Mouse (Mus musculus): ENCODE data around the gene Vrk3. TPM values are rescaled to one million over a fixed set of nuclear protein-coding genes. Genes with fewer than 3 reads are reported as not detected.

The Vrk3 gene
- polyA plus RNA-seq, 2 experiments = 20.4 to 22.2 TPM

DNA sequence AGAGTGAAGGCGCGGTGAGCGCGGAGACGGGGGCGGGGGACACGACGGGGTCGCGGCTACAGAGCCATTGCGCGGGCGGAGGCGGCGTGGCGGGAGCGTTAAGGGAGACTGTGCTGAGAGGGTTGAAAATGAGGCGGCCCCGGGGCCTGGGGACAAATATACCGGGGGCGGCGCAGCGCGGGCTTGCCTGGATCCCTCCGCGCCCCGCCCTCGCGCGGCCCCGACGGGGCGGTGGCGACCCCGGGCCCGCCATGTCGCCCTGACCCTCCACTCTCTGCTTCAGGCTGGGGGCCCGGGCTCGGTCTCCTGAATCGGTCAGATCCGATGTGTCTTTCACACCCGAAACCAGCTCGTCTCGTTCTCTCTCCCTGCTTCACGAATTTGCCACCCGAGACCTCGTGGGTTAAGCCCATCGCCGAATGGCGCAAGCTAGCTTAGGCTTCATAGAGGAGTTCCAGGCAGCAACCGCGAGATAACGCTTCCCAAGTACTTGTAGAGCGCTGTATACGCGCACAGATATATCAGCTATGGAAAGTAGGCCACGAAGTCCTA, 68.3 kb downstream of the Vrk3 start, which contains the start of gene Atf5:
TSS of gene Atf5 (minus strand) at position 189 of the 552 bp plus-strand sequence.
- Histone ChIP-seq H3K27me3 (ENCODE audit: control insufficient read depth, insufficient read depth, low read length) (no peaks in the 10 kb centered on the region), H3K4me3 (ENCODE audit: insufficient read depth in 1 of 2, low read depth in 2 of 2, low read length in 2 of 2) (peak within 1 kb of the TSS; percentile 82 to 94), H3K4me2 (ENCODE audit: low read depth) (peak within 1 kb of the TSS; percentile 84), H3K36me3 (replicated peaks; ENCODE audit: control insufficient read depth, insufficient read depth, low read depth) (peaks cover 8% of the 10 kb centered on the region; the same call in 1 of the 2 replicates), H3K9ac (replicated peaks) (peak within 1 kb of the TSS; percentile 96), H3K27ac (peak within 1 kb of the TSS; percentile 94), H3K9me3 (ENCODE audit: control insufficient read depth, low read length) (no peaks in the 10 kb centered on the region), H3K4me1 (replicated peaks; ENCODE audit: control insufficient read depth in 2 of 2, insufficient read depth in 2 of 2, low read length in 1 of 2) (peaks cover 36 to 49% of the 10 kb centered on the region in 2 experiments)
- TF ChIP-seq CTCF (IDR thresholded peaks at IDR 0.05; ENCODE audit: low read depth) (no peak), EP300 (IDR thresholded peaks at IDR 0.05; ENCODE audit: low read depth) (no peak)
- WGBS (ENCODE audit: insufficient replicate concordance) = under 1% methylated on average over 53 of the region's 57 CpGs
- DNase-seq (ENCODE audit: low read depth in 3 of 3, low spot score in 3 of 3) (peak; percentile 59 to 67 (median 66)), ATAC-seq (ENCODE audit: insufficient read depth) (peak; percentile 21)

DNA sequence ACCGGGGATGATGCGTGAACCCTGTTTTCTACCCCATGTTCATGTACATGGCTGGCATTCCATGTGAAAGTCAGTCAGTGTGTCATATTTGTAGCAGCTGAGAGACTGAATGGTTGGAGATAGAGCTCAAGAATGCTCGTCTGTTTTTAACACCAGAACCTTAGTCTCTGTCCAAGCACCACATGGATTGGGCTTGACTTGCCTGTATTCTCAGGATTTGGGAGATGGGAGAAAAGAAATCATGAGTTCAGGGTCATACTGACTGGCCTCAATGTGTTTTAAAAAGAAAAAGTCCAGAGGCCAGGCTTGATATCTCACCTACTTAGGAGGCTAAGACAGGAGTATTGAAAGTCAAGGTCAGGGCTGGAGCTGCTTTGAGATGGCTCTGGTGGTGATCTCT, 69.2 kb downstream of the Vrk3 start:
- peaks cover 8% of the 10 kb centered on the region; the same call in 1 of the 2 replicates for H3K36me3 ChIP-seq (replicated peaks; ENCODE audit: control insufficient read depth, insufficient read depth, low read depth)
- peak overlapping the region; percentile 82 to 94 for H3K4me3 ChIP-seq (ENCODE audit: insufficient read depth in 1 of 2, low read depth in 2 of 2, low read length in 2 of 2)
- ATAC-seq (ENCODE audit: insufficient read depth) (no peak), DNase-seq (ENCODE audit: low read depth in 3 of 3, low spot score in 3 of 3) (no peak)
- peaks cover 36 to 52% of the 10 kb centered on the region in 2 experiments for H3K4me1 ChIP-seq (replicated peaks; ENCODE audit: control insufficient read depth in 2 of 2, insufficient read depth in 2 of 2, low read length in 1 of 2)
- no peaks in the 10 kb centered on the region for H3K27me3 ChIP-seq (ENCODE audit: control insufficient read depth, insufficient read depth, low read length)
- TF ChIP-seq CTCF (IDR thresholded peaks at IDR 0.05; ENCODE audit: low read depth) = no peak
- TF ChIP-seq EP300 (IDR thresholded peaks at IDR 0.05; ENCODE audit: low read depth) = no peak
- WGBS (ENCODE audit: insufficient replicate concordance) = 24% methylated on average over 3 of the region's 3 CpGs
- H3K4me2 ChIP-seq (ENCODE audit: low read depth) = peak overlapping the region; percentile 84
- peak overlapping the region; percentile 94 for H3K27ac ChIP-seq
- no peaks in the 10 kb centered on the region for H3K9me3 ChIP-seq (ENCODE audit: control insufficient read depth, low read length)
- peak overlapping the region; percentile 96 for H3K9ac ChIP-seq (replicated peaks)

DNA sequence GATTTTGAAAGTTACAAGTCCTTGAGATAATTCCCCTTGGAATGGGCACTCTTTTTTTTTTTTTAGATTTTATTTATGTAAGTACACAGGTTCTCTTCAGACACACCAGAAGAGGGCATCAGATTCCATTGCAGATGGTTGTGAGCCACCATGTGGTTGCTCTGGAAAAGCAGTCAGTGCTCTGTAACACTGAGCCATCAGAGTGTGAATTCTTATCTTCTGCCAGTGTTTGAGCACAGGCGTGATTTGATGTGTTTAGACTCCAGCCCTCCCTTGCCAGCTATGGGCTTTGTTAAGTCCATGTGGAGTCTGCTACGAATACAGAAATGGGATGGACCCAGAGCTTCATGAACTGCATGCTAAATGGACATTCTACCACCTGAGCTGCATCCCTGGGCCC, 70.0 kb downstream of the Vrk3 start:
- DNase-seq (ENCODE audit: low read depth in 3 of 3, low spot score in 3 of 3) = no peak
- 35% methylated on average over 2 of the region's 2 CpGs for WGBS (ENCODE audit: insufficient replicate concordance)
- Histone ChIP-seq H3K27ac (no peak overlapping the region; the same call in 1 of the 2 replicates), H3K9me3 (ENCODE audit: control insufficient read depth, low read length) (no peaks in the 10 kb centered on the region), H3K4me1 (replicated peaks; ENCODE audit: control insufficient read depth in 2 of 2, insufficient read depth in 2 of 2, low read length in 1 of 2) (peaks cover 36 to 58% of the 10 kb centered on the region in 2 experiments), H3K4me3 (ENCODE audit: insufficient read depth in 1 of 2, low read depth in 2 of 2, low read length in 2 of 2) (peak overlapping the region; percentile 82 to 94), H3K9ac (replicated peaks) (no peak overlapping the region; the same call in 1 of the 2 replicates), H3K36me3 (replicated peaks; ENCODE audit: control insufficient read depth, insufficient read depth, low read depth) (peaks cover 8% of the 10 kb centered on the region; the same call in 1 of the 2 replicates), H3K27me3 (ENCODE audit: control insufficient read depth, insufficient read depth, low read length) (no peaks in the 10 kb centered on the region), H3K4me2 (ENCODE audit: low read depth) (peak overlapping the region; percentile 84)
- ATAC-seq (ENCODE audit: insufficient read depth) = no peak
- TF ChIP-seq EP300 (IDR thresholded peaks at IDR 0.05; ENCODE audit: low read depth) (no peak), CTCF (IDR thresholded peaks at IDR 0.05; ENCODE audit: low read depth) (peak; percentile 50)

DNA sequence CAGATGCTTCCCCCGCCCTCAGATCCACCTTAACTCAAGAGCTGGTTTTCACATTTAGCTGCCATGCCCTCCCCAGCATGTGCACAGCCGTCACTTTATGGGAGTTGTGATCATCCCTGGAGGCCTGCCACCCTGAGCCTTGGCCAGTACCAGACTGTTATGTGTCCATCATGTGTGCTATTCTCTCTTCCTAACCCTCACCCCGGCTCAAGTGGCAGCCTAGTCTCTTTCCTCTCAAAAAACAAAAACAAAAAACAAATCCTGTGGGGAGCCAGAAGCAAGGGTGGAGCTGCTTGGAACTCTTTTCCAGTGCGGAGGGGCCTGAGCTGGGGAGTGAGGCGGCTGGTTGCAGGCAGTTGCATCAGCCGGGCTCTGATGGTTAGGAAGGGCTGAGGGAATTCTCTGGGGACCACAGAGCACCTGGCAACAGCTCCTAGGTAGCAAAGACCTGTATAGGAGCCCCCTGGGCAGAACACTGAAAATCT, 70.6 kb downstream of the Vrk3 start:
- peak overlapping the region; percentile 84 for H3K4me2 ChIP-seq (ENCODE audit: low read depth)
- H3K9ac ChIP-seq (replicated peaks) = peak overlapping the region; percentile 55
- H3K9me3 ChIP-seq (ENCODE audit: control insufficient read depth, low read length) = no peaks in the 10 kb centered on the region
- peak overlapping the region; percentile 37 for H3K27ac ChIP-seq
- peak overlapping the region; percentile 39 to 82 for H3K4me3 ChIP-seq (ENCODE audit: insufficient read depth in 1 of 2, low read depth in 2 of 2, low read length in 2 of 2)
- WGBS (ENCODE audit: insufficient replicate concordance) = 43% methylated on average over 6 of the region's 6 CpGs
- peak in 1 of 3 experiments; percentile 22 for DNase-seq (ENCODE audit: low read depth in 3 of 3, low spot score in 3 of 3)
- TF ChIP-seq CTCF (IDR thresholded peaks at IDR 0.05; ENCODE audit: low read depth) (no peak), EP300 (IDR thresholded peaks at IDR 0.05; ENCODE audit: low read depth) (peak; percentile 42)
- peaks cover 42 to 64% of the 10 kb centered on the region in 2 experiments for H3K4me1 ChIP-seq (replicated peaks; ENCODE audit: control insufficient read depth in 2 of 2, insufficient read depth in 2 of 2, low read length in 1 of 2)
- H3K27me3 ChIP-seq (ENCODE audit: control insufficient read depth, insufficient read depth, low read length) = no peaks in the 10 kb centered on the region
- no peak for ATAC-seq (ENCODE audit: insufficient read depth)
- peaks cover 8% of the 10 kb centered on the region; the same call in 1 of the 2 replicates for H3K36me3 ChIP-seq (replicated peaks; ENCODE audit: control insufficient read depth, insufficient read depth, low read depth)

DNA sequence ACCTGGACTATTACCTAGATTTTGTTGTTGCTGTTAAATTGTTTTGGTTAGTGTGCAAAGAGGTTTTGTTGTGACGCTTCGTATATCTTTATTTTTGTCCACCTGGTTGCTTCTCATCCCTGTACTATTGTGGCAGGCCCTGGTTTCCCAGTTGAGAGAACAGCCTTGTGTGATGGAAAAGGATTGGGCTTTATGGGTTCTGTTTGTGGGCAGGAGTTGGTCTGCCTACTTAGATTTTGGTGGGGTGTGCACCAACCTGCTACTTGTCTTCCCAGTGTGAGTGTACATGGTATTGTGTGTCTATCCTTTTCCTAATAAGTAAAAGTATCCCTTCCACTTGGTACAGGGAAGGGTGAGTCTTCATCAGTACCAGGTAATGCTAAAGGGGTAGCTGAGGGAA, 71.2 kb downstream of the Vrk3 start:
- no peaks in the 10 kb centered on the region for H3K27me3 ChIP-seq (ENCODE audit: control insufficient read depth, insufficient read depth, low read length)
- no peak for TF ChIP-seq CTCF (IDR thresholded peaks at IDR 0.05; ENCODE audit: low read depth)
- TF ChIP-seq EP300 (IDR thresholded peaks at IDR 0.05; ENCODE audit: low read depth) = no peak
- H3K4me2 ChIP-seq (ENCODE audit: low read depth) = peak overlapping the region; percentile 84
- H3K4me1 ChIP-seq (replicated peaks; ENCODE audit: control insufficient read depth in 2 of 2, insufficient read depth in 2 of 2, low read length in 1 of 2) = peaks cover 45 to 67% of the 10 kb centered on the region in 2 experiments
- peak overlapping the region in 1 of 2 experiments; percentile 82; a peak in 2 of 4 replicates for H3K4me3 ChIP-seq (ENCODE audit: insufficient read depth in 1 of 2, low read depth in 2 of 2, low read length in 2 of 2)
- 79% methylated on average over 2 of the region's 2 CpGs for WGBS (ENCODE audit: insufficient replicate concordance)
- no peak for DNase-seq (ENCODE audit: low read depth in 3 of 3, low spot score in 3 of 3)
- H3K27ac ChIP-seq = peak overlapping the region; percentile 36
- peaks cover 8% of the 10 kb centered on the region; the same call in 1 of the 2 replicates for H3K36me3 ChIP-seq (replicated peaks; ENCODE audit: control insufficient read depth, insufficient read depth, low read depth)
- no peaks in the 10 kb centered on the region for H3K9me3 ChIP-seq (ENCODE audit: control insufficient read depth, low read length)
- H3K9ac ChIP-seq (replicated peaks) = peak overlapping the region; percentile 55
- ATAC-seq (ENCODE audit: insufficient read depth) = no peak
